Mouse (Mus musculus) liver, postnatal 0 days (tissue): ENCODE measurements around the gene Dclk1.

ENCODE experiments used
- CTCF ChIP-seq: sonication (generic); IDR thresholded peaks from 2 replicates; pipeline ENCODE4 v1.5.1; 2016; ENCODE audit warnings: antibody characterized with exemption, low read depth
- EP300 ChIP-seq: IDR thresholded peaks from 2 replicates; pipeline ENCODE4 v1.6.1; 2016; ENCODE audit warnings: antibody characterized with exemption, low read depth, mild to moderate bottlenecking

- no peak for TF ChIP-seq CTCF
- no peak for TF ChIP-seq EP300
Measured at GRCm38 (mm10) chr3:55438824-55439446, 196.8 kb downstream of the Dclk1 start.
